Mouse (Mus musculus) bone marrow macrophage, adult 2 months (primary cell): Measurements from ENCODE around the gene Dtx1.

Experiments used
- CTCF ChIP-seq: IDR thresholded peaks from 2 replicates; pipeline ENCODE4 v1.5.1; 2012; ENCODE audit warnings: low read depth, mild to moderate bottlenecking, low read length, moderate library complexity
- POLR2A ChIP-seq: IDR thresholded peaks from 2 replicates; pipeline ENCODE4 v1.6.1; 2012; ENCODE audit warnings: mild to moderate bottlenecking, low read depth, low read length, borderline replicate concordance

DNA sequence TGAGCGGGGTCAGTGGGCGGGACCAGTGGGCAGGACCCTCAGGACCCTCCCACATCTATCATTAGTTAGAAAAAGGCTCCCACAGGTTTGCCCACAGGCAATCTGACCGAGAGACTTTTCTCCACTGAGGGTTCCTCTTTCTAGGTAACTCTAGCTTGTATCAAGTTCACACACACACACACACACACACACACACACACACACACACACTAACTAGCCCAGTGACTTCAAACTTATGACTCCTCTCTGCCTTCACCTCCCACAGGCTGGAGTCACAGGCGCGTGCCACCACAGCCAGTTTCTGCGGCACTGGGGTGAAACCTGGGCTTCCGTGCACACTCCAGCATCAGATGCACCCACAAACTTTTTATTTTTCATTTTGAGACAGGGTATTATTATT is 43.0 kb downstream of the Dtx1 start:
- no peak for TF ChIP-seq POLR2A
- no peak for TF ChIP-seq CTCF
